Mouse (Mus musculus) lung, adult 2 months (tissue): Measurements from ENCODE around the gene Alox5ap.

Source experiments
- CTCF ChIP-seq: fragments of 200-500 bp; IDR thresholded peaks from 2 replicates; pipeline ENCODE4 v1.5.1; 2011; ENCODE audit warnings: mild to moderate bottlenecking, low read length, control low read depth; ENCODE audit not compliant: insufficient read depth
- POLR2A ChIP-seq: fragments of 200-500 bp; IDR thresholded peaks from 2 replicates; pipeline ENCODE4 v1.6.1; 2011; ENCODE audit warnings: low read depth, mild to moderate bottlenecking, control low read depth, low read length, borderline replicate concordance; ENCODE audit errors: extremely low read depth

- TF ChIP-seq CTCF = no peak
- no peak for TF ChIP-seq POLR2A
These were observed 8.0 kb downstream of the Alox5ap start for GRCm38 (mm10) chr5:149272535-149272934.
